Mouse (Mus musculus): ENCODE results near the gene Calu. TPM values are rescaled to one million over a fixed set of nuclear protein-coding genes. Genes with fewer than 3 reads are reported as not detected.

The Calu gene
- polyA plus RNA-seq, 1 experiment: 46.3 TPM

DNA sequence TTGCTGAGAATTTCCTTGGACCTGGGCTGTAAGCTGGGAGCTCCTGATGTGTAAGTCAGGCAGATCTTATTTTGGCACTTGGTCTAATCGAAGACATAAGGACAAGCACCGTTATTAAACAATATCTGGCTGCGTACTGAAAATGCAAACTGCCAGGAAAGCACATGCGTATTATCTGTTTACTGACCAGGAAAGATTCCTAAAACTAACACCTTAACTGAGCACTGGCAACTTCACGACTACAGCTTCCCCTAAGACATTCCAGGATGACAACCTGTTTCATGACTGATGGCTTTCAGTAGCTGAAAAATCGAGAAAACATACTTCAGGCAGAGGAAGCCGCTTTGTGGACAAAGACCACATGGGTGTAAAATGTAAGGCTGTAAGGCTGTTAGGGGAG, 680 bp upstream of the Calu start:
- TF ChIP-seq POLR2A (IDR thresholded peaks at IDR 0.05; ENCODE audit: low read depth, low read length) (no peak), CTCF (conservative IDR thresholded peaks at IDR 0.05; ENCODE audit: insufficient read depth, insufficient read length, low read depth, low read length) (no peak)
- peaks cover 7% of the 10 kb centered on the region; the same call in 1 of the 2 replicates for H3K4me1 ChIP-seq (ENCODE audit: control insufficient read depth, insufficient read depth, low read length)
- no peaks in the 10 kb centered on the region for H3K36me3 ChIP-seq (ENCODE audit: control insufficient read depth, insufficient read depth, low read length)
- DNase-seq: peak; percentile 4
- peak overlapping the region; percentile 71 for H3K4me3 ChIP-seq (ENCODE audit: insufficient read depth, low read depth, low read length)
- 41% methylated on average over 7 of the region's 7 CpGs for WGBS
- H3K27ac ChIP-seq (ENCODE audit: insufficient read depth, low read depth, low read length): peak overlapping the region; percentile 79
- H3K27me3 ChIP-seq (replicated peaks; ENCODE audit: control insufficient read depth, insufficient read depth, low read length): no peaks in the 10 kb centered on the region

- H3K4me1 ChIP-seq (ENCODE audit: control insufficient read depth, insufficient read depth, low read length): peaks cover 7% of the 10 kb centered on the region; the same call in 1 of the 2 replicates
- TF ChIP-seq POLR2A (IDR thresholded peaks at IDR 0.05; ENCODE audit: low read depth, low read length) (no peak), CTCF (conservative IDR thresholded peaks at IDR 0.05; ENCODE audit: insufficient read depth, insufficient read length, low read depth, low read length) (no peak)
- DNase-seq: no peak
These were observed 479 bp downstream of the Calu start for GRCm38 (mm10) chr6:29348371-29348724.

GRCm38 (mm10) chr6:29351613-29352012, 3.7 kb downstream of the Calu start:
- TF ChIP-seq POLR2A (IDR thresholded peaks at IDR 0.05; ENCODE audit: low read depth, low read length) (no peak), CTCF (conservative IDR thresholded peaks at IDR 0.05; ENCODE audit: insufficient read depth, insufficient read length, low read depth, low read length) (no peak)

More at GRCm38 (mm10) chr6:29348371-29348724, 479 bp downstream of the Calu start:
- Histone ChIP-seq H3K4me3 (ENCODE audit: insufficient read depth, low read depth, low read length) (peak overlapping the region; percentile 96), H3K27ac (ENCODE audit: insufficient read depth, low read depth, low read length) (peak overlapping the region; percentile 77), H3K27me3 (replicated peaks; ENCODE audit: control insufficient read depth, insufficient read depth, low read length) (no peaks in the 10 kb centered on the region), H3K36me3 (ENCODE audit: control insufficient read depth, insufficient read depth, low read length) (no peaks in the 10 kb centered on the region)
- WGBS: under 1% methylated on average over 15 of the region's 15 CpGs

DNA sequence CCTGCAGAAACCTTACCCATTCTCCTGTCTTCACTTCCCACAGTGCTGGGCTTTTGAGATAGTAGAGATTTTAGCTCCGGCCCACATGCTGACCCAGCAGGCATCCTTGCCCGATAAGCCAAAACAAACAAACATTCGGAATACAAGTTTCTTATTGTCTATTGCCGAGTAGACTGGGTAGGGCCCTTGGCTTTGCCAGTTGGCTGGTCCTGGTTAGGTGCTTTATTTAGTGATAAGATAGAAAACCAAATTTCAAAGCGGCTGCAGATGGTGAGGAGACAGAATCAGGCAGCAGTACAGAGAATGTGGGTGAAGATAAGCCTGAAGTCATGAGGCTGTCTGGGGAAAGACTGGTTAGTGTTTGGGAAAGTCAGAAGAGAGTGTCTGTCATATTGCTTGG, 4.9 kb downstream of the Calu start:
- Histone ChIP-seq H3K27me3 (replicated peaks; ENCODE audit: control insufficient read depth, insufficient read depth, low read length) (no peaks in the 10 kb centered on the region), H3K27ac (ENCODE audit: insufficient read depth, low read depth, low read length) (no peak overlapping the region), H3K4me1 (ENCODE audit: control insufficient read depth, insufficient read depth, low read length) (peaks cover 3% of the 10 kb centered on the region; the same call in 1 of the 2 replicates), H3K36me3 (ENCODE audit: control insufficient read depth, insufficient read depth, low read length) (no peaks in the 10 kb centered on the region), H3K4me3 (ENCODE audit: insufficient read depth, low read depth, low read length) (no peak overlapping the region)
- DNase-seq: no peak
- no peak for TF ChIP-seq CTCF (conservative IDR thresholded peaks at IDR 0.05; ENCODE audit: insufficient read depth, insufficient read length, low read depth, low read length)
- TF ChIP-seq POLR2A (IDR thresholded peaks at IDR 0.05; ENCODE audit: low read depth, low read length): no peak
- 55% methylated on average over 5 of the region's 5 CpGs for WGBS

More at GRCm38 (mm10) chr6:29351613-29352012, 3.7 kb downstream of the Calu start:
- Histone ChIP-seq H3K4me3 (ENCODE audit: insufficient read depth, low read depth, low read length) (no peak overlapping the region), H3K27ac (ENCODE audit: insufficient read depth, low read depth, low read length) (no peak overlapping the region), H3K27me3 (replicated peaks; ENCODE audit: control insufficient read depth, insufficient read depth, low read length) (no peaks in the 10 kb centered on the region), H3K4me1 (ENCODE audit: control insufficient read depth, insufficient read depth, low read length) (peaks cover 7% of the 10 kb centered on the region; the same call in 1 of the 2 replicates), H3K36me3 (ENCODE audit: control insufficient read depth, insufficient read depth, low read length) (no peaks in the 10 kb centered on the region)
- no peak for DNase-seq

DNA sequence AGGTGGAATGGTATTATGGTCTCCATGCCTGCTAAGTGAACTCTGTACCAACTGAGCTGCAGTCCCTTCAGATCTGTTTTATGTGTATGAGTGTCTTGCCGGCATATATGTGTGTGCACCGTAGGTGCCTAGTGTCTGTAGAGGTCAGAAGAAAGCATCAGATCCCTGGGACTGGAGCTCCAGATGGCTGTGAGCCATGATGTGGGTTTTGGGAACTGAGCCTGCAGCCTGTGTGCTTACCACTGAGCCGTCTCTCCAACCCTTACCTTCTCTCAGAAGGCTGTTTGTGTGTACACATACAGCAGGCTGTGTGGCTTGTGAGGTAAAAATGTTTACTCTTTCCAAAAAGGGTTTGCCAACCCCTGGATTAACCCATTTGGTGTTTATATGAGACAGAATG, 11.5 kb downstream of the Calu start:
- Histone ChIP-seq H3K4me3 (ENCODE audit: insufficient read depth, low read depth, low read length) (no peak overlapping the region), H3K27ac (ENCODE audit: insufficient read depth, low read depth, low read length) (no peak overlapping the region), H3K36me3 (ENCODE audit: control insufficient read depth, insufficient read depth, low read length) (peaks cover 3% of the 10 kb centered on the region; the same call in 1 of the 2 replicates), H3K27me3 (replicated peaks; ENCODE audit: control insufficient read depth, insufficient read depth, low read length) (no peaks in the 10 kb centered on the region), H3K4me1 (ENCODE audit: control insufficient read depth, insufficient read depth, low read length) (no peaks in the 10 kb centered on the region; the same call in 1 of the 2 replicates)
- TF ChIP-seq CTCF (conservative IDR thresholded peaks at IDR 0.05; ENCODE audit: insufficient read depth, insufficient read length, low read depth, low read length) (no peak), POLR2A (IDR thresholded peaks at IDR 0.05; ENCODE audit: low read depth, low read length) (no peak)
- whole genome bisulfite sequencing: 91% methylated on average over 3 of the region's 3 CpGs
- DNase-seq: no peak

DNA sequence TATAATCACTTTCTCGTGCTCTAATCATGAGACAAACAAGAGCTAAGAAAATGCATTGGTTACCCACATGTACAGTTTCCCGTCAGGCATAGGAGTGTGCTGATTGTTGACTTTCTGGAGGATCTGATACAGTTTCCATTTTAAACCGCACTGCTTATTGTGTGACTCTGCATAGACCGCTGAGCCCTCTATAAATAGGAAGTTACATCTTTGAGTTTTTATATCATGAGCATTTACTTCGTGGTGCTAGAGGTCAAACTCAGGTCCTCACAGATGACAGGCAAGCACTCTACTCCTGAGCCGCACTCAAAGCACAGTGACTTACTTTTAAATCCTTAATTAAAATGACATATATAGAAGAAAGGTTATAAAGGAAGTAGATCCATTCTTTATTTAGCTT, 12.3 kb downstream of the Calu start:
- no peak for DNase-seq
- H3K36me3 ChIP-seq (ENCODE audit: control insufficient read depth, insufficient read depth, low read length): peaks cover 3% of the 10 kb centered on the region; the same call in 1 of the 2 replicates
- no peak overlapping the region for H3K4me3 ChIP-seq (ENCODE audit: insufficient read depth, low read depth, low read length)
- H3K27me3 ChIP-seq (replicated peaks; ENCODE audit: control insufficient read depth, insufficient read depth, low read length): no peaks in the 10 kb centered on the region
- H3K4me1 ChIP-seq (ENCODE audit: control insufficient read depth, insufficient read depth, low read length): no peaks in the 10 kb centered on the region
- TF ChIP-seq POLR2A (IDR thresholded peaks at IDR 0.05; ENCODE audit: low read depth, low read length) (no peak), CTCF (conservative IDR thresholded peaks at IDR 0.05; ENCODE audit: insufficient read depth, insufficient read length, low read depth, low read length) (no peak)
- no peak overlapping the region for H3K27ac ChIP-seq (ENCODE audit: insufficient read depth, low read depth, low read length)
- 77% methylated on average over 6 of the region's 6 CpGs for WGBS

DNA sequence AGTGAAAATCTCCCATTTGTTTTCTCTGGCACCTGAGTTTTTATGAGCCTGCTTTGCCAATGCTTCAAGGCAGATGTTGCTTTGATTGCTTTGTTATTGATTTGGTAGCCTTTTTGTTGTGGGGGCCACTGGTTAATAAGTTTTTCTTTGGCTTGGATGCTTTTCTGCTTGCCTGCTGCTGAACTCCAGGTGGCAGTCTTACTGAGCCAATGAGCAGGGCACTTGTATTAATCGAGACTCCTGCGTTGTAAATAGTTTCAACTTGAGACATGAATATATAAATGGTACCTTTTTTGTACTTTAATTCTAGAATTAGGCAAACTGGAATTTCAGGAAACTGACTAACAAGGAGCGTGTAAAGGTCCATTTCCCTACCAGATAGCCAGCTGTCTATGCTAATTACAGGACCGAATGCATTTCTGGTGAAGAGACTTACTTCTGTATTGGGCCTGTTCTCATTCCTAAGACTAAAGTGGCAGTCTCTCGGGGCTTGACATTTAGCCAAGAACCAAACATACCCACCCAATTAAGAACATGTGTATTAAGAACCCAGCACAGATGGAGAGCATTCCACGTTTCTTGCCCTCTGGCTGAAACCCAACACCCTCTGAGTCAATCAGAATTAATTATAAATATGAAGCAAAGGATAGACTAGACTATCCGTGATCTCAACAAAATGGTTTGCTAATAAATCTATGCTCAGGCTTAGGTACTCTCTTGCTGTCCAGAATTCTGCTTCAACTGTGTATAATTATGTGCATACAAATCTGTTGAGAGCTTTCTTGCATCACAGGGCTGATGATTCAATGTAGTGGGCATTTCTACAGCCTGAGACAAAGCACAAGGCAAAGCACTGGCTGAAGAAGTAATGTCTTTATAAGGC, 14.6 kb downstream of the Calu start:
- peaks cover 7% of the 10 kb centered on the region for H3K36me3 ChIP-seq (ENCODE audit: control insufficient read depth, insufficient read depth, low read length)
- no peaks in the 10 kb centered on the region for H3K4me1 ChIP-seq (ENCODE audit: control insufficient read depth, insufficient read depth, low read length)
- no peak overlapping the region for H3K4me3 ChIP-seq (ENCODE audit: insufficient read depth, low read depth, low read length)
- H3K27ac ChIP-seq (ENCODE audit: insufficient read depth, low read depth, low read length): no peak overlapping the region
- no peaks in the 10 kb centered on the region for H3K27me3 ChIP-seq (replicated peaks; ENCODE audit: control insufficient read depth, insufficient read depth, low read length)
- TF ChIP-seq CTCF (conservative IDR thresholded peaks at IDR 0.05; ENCODE audit: insufficient read depth, insufficient read length, low read depth, low read length): peak; percentile 52
- TF ChIP-seq POLR2A (IDR thresholded peaks at IDR 0.05; ENCODE audit: low read depth, low read length): no peak
- WGBS: 49% methylated on average over 7 of the region's 7 CpGs
- peak; percentile 14 for DNase-seq
